Mouse (Mus musculus) MEL (cell line): ENCODE measurements at regions not wholly inside any gene's neighbourhood (a gene's known extent, or its start where the extent isn't known, plus 50 kb on each side); places are given as distances from the start of the nearest gene placed in this dataset.

Source experiments
- DNase-seq: peaks from one replicate; pipeline ENCODE4 v3.0.0; 2011; ENCODE audit warnings: low read depth, low spot score
- H3K27ac ChIP-seq: 2 replicates; pipeline ENCODE4 v1.5.1; 2012; ENCODE audit warnings: low read depth, mild to moderate bottlenecking, control low read depth, low read length, moderate library complexity; ENCODE audit not compliant: control insufficient read depth
- H3K27me3 ChIP-seq, 2 experiments: fragments of 150-350 bp in 1 of 2; sonication (generic) in 1 of 2; 2 replicates each; pipeline ENCODE4 v1.6.1; 2012; ENCODE audit warnings: low read length in 2 of 2, mild to moderate bottlenecking in 2 of 2, improper control_type of control experiment in 1 of 2, moderate library complexity in 1 of 2; ENCODE audit not compliant: insufficient read depth in 2 of 2, control insufficient read depth in 1 of 2
- H3K36me3 ChIP-seq, 2 experiments: 2 replicates each; pipeline ENCODE4 v1.6.1; 2012 to 2014; ENCODE audit warnings: low read length in 2 of 2, improper control_type of control experiment in 1 of 2, inconsistent platforms in 1 of 2, mild to moderate bottlenecking in 1 of 2; ENCODE audit not compliant: insufficient read depth in 2 of 2, control insufficient read depth in 1 of 2
- H3K4me1 ChIP-seq, 2 experiments: fragments of 150-350 bp in 1 of 2; sonication (generic) in 1 of 2; 2 replicates each; pipeline ENCODE4 v1.6.1; 2012; ENCODE audit warnings: low read length in 2 of 2, improper control_type of control experiment in 1 of 2, mild to moderate bottlenecking in 1 of 2; ENCODE audit not compliant: insufficient read depth in 2 of 2, control insufficient read depth in 1 of 2
- H3K4me3 ChIP-seq, 2 experiments: fragments of 150-350 bp in 1 of 2; sonication (generic) in 1 of 2; 2 replicates each; pipeline ENCODE4 v1.5.1; 2012; ENCODE audit warnings: low read depth in 2 of 2, low read length in 2 of 2, mild to moderate bottlenecking in 2 of 2, moderate library complexity in 2 of 2, control low read depth in 1 of 2, improper control_type of control experiment in 1 of 2; ENCODE audit not compliant: control insufficient read depth in 1 of 2, insufficient read depth in 1 of 2
- H3K79me2 ChIP-seq: 2 replicates; pipeline ENCODE4 v1.6.1; 2012; ENCODE audit warnings: mild to moderate bottlenecking, low read length, moderate library complexity; ENCODE audit not compliant: control insufficient read depth, poor library complexity, insufficient read depth
- H3K9ac ChIP-seq: 2 replicates; pipeline ENCODE4 v1.6.1; 2012; ENCODE audit warnings: low read depth, mild to moderate bottlenecking, control low read depth, low read length, moderate library complexity; ENCODE audit not compliant: control insufficient read depth, poor library complexity, severe bottlenecking
- H3K9me3 ChIP-seq: fragments of 150-350 bp; sonication (generic); replicated peaks from 2 replicates; pipeline ENCODE4 v1.6.1; 2012; ENCODE audit warnings: mild to moderate bottlenecking, low read length, improper control_type of control experiment, moderate library complexity; ENCODE audit not compliant: insufficient read depth
- BHLHE40 ChIP-seq: IDR thresholded peaks from 2 replicates; pipeline ENCODE4 v1.6.1; 2012; ENCODE audit warnings: low read depth, mild to moderate bottlenecking, inconsistent platforms, low read length, improper control_type of control experiment, borderline replicate concordance
- E2F4 ChIP-seq: IDR thresholded peaks from 2 replicates; pipeline ENCODE4 v1.6.1; 2011; ENCODE audit warnings: low read depth, low read length, improper control_type of control experiment, borderline replicate concordance
- ETS1 ChIP-seq: IDR thresholded peaks from 2 replicates; pipeline ENCODE4 v1.6.1; 2012; ENCODE audit warnings: low read depth, mild to moderate bottlenecking, inconsistent platforms, low read length, improper control_type of control experiment, moderate library complexity
- JUND ChIP-seq: IDR thresholded peaks from 2 replicates; pipeline ENCODE4 v1.6.1; 2011; ENCODE audit warnings: low read depth, mild to moderate bottlenecking, improper control_type of control experiment, low read length
- KAT2A ChIP-seq: conservative IDR thresholded peaks from 2 replicates; pipeline ENCODE4 v1.6.1; 2012; ENCODE audit warnings: low read depth, low read length, improper control_type of control experiment, inconsistent platforms
- MAFK ChIP-seq: IDR thresholded peaks from 2 replicates; pipeline ENCODE4 v1.6.1; 2011; ENCODE audit warnings: low read depth, mild to moderate bottlenecking, low read length, improper control_type of control experiment, borderline replicate concordance
- MAZ ChIP-seq: IDR thresholded peaks from 2 replicates; pipeline ENCODE4 v1.6.1; 2012; ENCODE audit warnings: low read depth, mild to moderate bottlenecking, inconsistent platforms, low read length, improper control_type of control experiment
- NELFE ChIP-seq: IDR thresholded peaks from 2 replicates; pipeline ENCODE4 v1.6.1; 2011; ENCODE audit warnings: low read depth, low read length, improper control_type of control experiment
- POLR2AphosphoS2 ChIP-seq: IDR thresholded peaks from 2 replicates; pipeline ENCODE4 v1.6.1; 2011; ENCODE audit warnings: low read length, improper control_type of control experiment
- POLR2AphosphoS5 ChIP-seq: IDR thresholded peaks from 2 replicates; pipeline ENCODE4 v1.6.1; 2012; ENCODE audit warnings: low read depth, borderline replicate concordance, mild to moderate bottlenecking, inconsistent platforms, low read length, moderate library complexity, mixed read lengths
- RAD21 ChIP-seq: IDR thresholded peaks from 2 replicates; pipeline ENCODE4 v1.6.1; 2011; ENCODE audit warnings: mild to moderate bottlenecking, low read depth, low read length, improper control_type of control experiment
- RCOR1 ChIP-seq: IDR thresholded peaks from 2 replicates; pipeline ENCODE4 v1.6.1; 2012; ENCODE audit warnings: low read depth, mild to moderate bottlenecking, inconsistent platforms, low read length, improper control_type of control experiment
- SIN3A ChIP-seq: IDR thresholded peaks from 2 replicates; pipeline ENCODE4 v1.6.1; 2012; ENCODE audit warnings: low read length, improper control_type of control experiment, inconsistent platforms
- SMC3 ChIP-seq: IDR thresholded peaks from 2 replicates; pipeline ENCODE4 v1.6.1; 2011; ENCODE audit warnings: low read depth, low read length, improper control_type of control experiment
- TAL1 ChIP-seq: IDR thresholded peaks from 2 replicates; pipeline ENCODE4 v1.6.1; 2012; ENCODE audit warnings: mild to moderate bottlenecking, inconsistent platforms, low read length, moderate library complexity, mixed read lengths
- TBP ChIP-seq: IDR thresholded peaks from 2 replicates; pipeline ENCODE4 v1.8.0; 2011; ENCODE audit warnings: low read depth, low read length, improper control_type of control experiment
- TCF12 ChIP-seq: IDR thresholded peaks from 2 replicates; pipeline ENCODE4 v1.6.1; 2014; ENCODE audit warnings: low read depth, mild to moderate bottlenecking, inconsistent platforms, low read length, improper control_type of control experiment, moderate library complexity
- UBTF ChIP-seq: IDR thresholded peaks from 2 replicates; pipeline ENCODE4 v1.6.1; 2012; ENCODE audit warnings: low read depth, mild to moderate bottlenecking, inconsistent platforms, low read length, improper control_type of control experiment, moderate library complexity, borderline replicate concordance; ENCODE audit not compliant: insufficient read depth
- USF1 ChIP-seq: IDR thresholded peaks from 2 replicates; pipeline ENCODE4 v1.6.1; 2014; ENCODE audit warnings: low read depth, mild to moderate bottlenecking, inconsistent platforms, low read length, improper control_type of control experiment, moderate library complexity

DNA sequence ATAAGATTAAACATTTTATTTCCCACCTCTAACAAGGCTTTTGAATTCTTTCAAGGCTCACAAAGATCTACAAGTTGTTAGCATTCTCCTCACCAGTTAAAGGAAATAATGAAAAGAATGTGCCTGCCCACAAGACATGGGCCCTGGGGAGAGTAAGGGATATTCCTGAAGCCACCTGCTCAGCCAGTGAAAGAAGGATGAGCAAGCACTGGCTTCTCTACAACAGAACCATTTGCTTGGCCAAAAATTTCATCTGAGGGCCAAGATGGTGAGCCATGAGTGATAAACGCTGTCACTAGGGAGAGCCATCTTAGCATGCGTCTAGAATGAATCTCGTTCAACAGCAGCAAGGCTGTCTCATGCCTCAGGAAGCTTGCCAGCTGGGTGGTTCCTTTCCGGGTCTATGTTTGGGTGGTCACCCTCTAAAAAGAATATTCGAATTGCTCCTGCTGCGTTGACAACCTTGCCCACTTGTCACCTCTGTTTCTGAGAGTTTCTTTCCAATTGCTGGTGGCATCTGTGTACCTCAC lies 161.2 kb upstream of the Lpp start:
- H3K79me2 ChIP-seq: no peaks in the 10 kb centered on the region
- no peaks in the 10 kb centered on the region for H3K4me1 ChIP-seq
- no peak for TF ChIP-seq RAD21
- no peak for TF ChIP-seq USF1
- no peak for TF ChIP-seq TBP
- no peak for TF ChIP-seq RCOR1
- TF ChIP-seq NELFE: no peak
- TF ChIP-seq POLR2AphosphoS2: no peak
- no peak for TF ChIP-seq SMC3
- no peak for TF ChIP-seq POLR2AphosphoS5
- TF ChIP-seq ETS1: no peak
- no peak for TF ChIP-seq JUND
- H3K9ac ChIP-seq: no peak overlapping the region
- H3K4me3 ChIP-seq: no peak overlapping the region
- H3K27ac ChIP-seq: no peak overlapping the region
- H3K27me3 ChIP-seq: no peaks in the 10 kb centered on the region
- no peaks in the 10 kb centered on the region for H3K9me3 ChIP-seq
- no peak for DNase-seq
- H3K36me3 ChIP-seq: no peaks in the 10 kb centered on the region

GRCm38 (mm10) chr16:24231506-24231905 lies 161.8 kb upstream of the Lpp start:
- DNase-seq: no peak
- TF ChIP-seq MAFK (no peak), E2F4 (no peak), TBP (no peak), TAL1 (no peak)
- Histone ChIP-seq H3K9ac (no peak overlapping the region), H3K4me1 (no peaks in the 10 kb centered on the region), H3K4me3 (no peak overlapping the region), H3K36me3 (no peaks in the 10 kb centered on the region), H3K27ac (no peak overlapping the region), H3K79me2 (no peaks in the 10 kb centered on the region), H3K27me3 (no peaks in the 10 kb centered on the region), H3K9me3 (no peaks in the 10 kb centered on the region)

DNA sequence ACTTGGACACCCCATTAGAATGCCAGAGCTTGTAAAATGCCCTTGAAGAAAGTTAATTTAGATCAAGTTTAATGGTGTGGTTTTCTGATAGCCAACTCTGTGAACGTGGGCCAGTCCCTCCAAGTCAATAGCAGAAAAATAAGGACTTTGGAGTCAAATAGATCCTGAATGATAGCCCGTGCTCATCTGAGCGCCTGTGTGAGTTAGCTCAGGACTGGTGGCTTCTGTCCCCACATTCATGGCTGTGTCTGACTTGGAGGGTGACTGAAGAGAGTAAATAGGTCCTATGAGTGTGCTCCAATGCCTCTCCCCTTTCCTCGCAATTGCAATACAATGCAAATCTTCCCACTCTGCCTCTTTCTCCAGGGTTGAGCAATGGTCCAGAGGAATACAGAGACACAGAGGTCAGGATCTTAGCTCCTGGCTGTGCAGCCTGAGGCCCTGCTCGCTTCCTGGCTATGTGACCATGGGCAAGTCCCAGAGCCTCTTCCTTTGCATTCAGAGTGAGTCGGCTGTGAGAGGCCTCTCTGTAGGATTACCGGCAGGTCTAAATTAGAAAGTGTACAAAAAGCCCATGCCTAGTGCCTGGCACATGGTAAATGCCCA lies 164.2 kb upstream of the Lpp start:
- Histone ChIP-seq H3K27ac (no peak overlapping the region), H3K36me3 (no peaks in the 10 kb centered on the region), H3K4me1 (no peaks in the 10 kb centered on the region), H3K27me3 (no peaks in the 10 kb centered on the region), H3K79me2 (no peaks in the 10 kb centered on the region), H3K9ac (no peak overlapping the region), H3K9me3 (no peaks in the 10 kb centered on the region), H3K4me3 (no peak overlapping the region)
- DNase-seq: no peak
- no peak for TF ChIP-seq UBTF
- no peak for TF ChIP-seq MAZ
- TF ChIP-seq E2F4: no peak
- TF ChIP-seq USF1: no peak
- TF ChIP-seq BHLHE40: no peak
- no peak for TF ChIP-seq SIN3A
- TF ChIP-seq TCF12: no peak
- TF ChIP-seq TAL1: no peak
- no peak for TF ChIP-seq KAT2A
- TF ChIP-seq ETS1: no peak
